Mouse (Mus musculus): ENCODE results near the gene Ptgir.

GRCm38 (mm10) chr7:16914453-16915343 is 8.4 kb downstream of the Ptgir start:
- TF ChIP-seq CTCF (IDR thresholded peaks at IDR 0.05; ENCODE audit: low read depth) = no peak
- TF ChIP-seq EP300 (IDR thresholded peaks at IDR 0.05; ENCODE audit: low read depth) = no peak

Measured in liver, postnatal 0 days (tissue).